Mouse (Mus musculus): Measurements from ENCODE around the gene Cyp2c37. TPM values are rescaled to one million over a fixed set of nuclear protein-coding genes. Genes with fewer than 3 reads are reported as not detected.
"Not testable (repeated sequence)": the region's sequence is repeated elsewhere in the genome, so short reads cannot be mapped to it uniquely, and the experiment has no call there.

Gene Cyp2c37
- not detected in 2 replicates for polyA plus RNA-seq (2014; fragmentation: Nextera tagmentation; extraction: Ambion mirVana)

GRCm38 (mm10) chr19:39992140-39992539 is at the start of gene Cyp2c37:
Cyp2c37 (plus strand) TSS chr19:39992424.
- not testable (repeated sequence) for H3K9ac ChIP-seq (ENCODE audit: low read length); H3K27me3 ChIP-seq (ENCODE audit: control insufficient read depth, insufficient read depth, low read length); H3K4me1 ChIP-seq (replicated peaks; ENCODE audit: control insufficient read depth, insufficient read depth, low read length); H3K36me3 ChIP-seq (ENCODE audit: control insufficient read depth, insufficient read depth, low read length); H3K27ac ChIP-seq (ENCODE audit: low read depth, low read length); ATAC-seq (replicated peaks; ENCODE audit: low FRiP score); DNase-seq (ENCODE audit: low spot score); H3K9me3 ChIP-seq (ENCODE audit: control insufficient read depth, low read length); H3K4me3 ChIP-seq (ENCODE audit: low read depth, low read length); H3K4me2 ChIP-seq (ENCODE audit: low read depth, low read length, severe bottlenecking)
- WGBS = 93% methylated on average over 1 of the region's 1 CpGs

GRCm38 (mm10) chr19:39960861-39961260 is 31.4 kb upstream of the Cyp2c37 start:
- H3K36me3 ChIP-seq (ENCODE audit: control insufficient read depth, insufficient read depth, low read length); H3K4me1 ChIP-seq (replicated peaks; ENCODE audit: control insufficient read depth, insufficient read depth, low read length); ATAC-seq (replicated peaks; ENCODE audit: low FRiP score): not testable (repeated sequence)

GRCm38 (mm10) chr19:39971096-39971495 is 21.1 kb upstream of the Cyp2c37 start:
- not testable (repeated sequence) for H3K4me3 ChIP-seq (ENCODE audit: low read depth, low read length); H3K27ac ChIP-seq (ENCODE audit: low read depth, low read length); H3K4me2 ChIP-seq (ENCODE audit: low read depth, low read length, severe bottlenecking); H3K9ac ChIP-seq (ENCODE audit: low read length); DNase-seq (ENCODE audit: low spot score); H3K4me1 ChIP-seq (replicated peaks; ENCODE audit: control insufficient read depth, insufficient read depth, low read length); H3K27me3 ChIP-seq (ENCODE audit: control insufficient read depth, insufficient read depth, low read length); ATAC-seq (replicated peaks; ENCODE audit: low FRiP score); H3K9me3 ChIP-seq (ENCODE audit: control insufficient read depth, low read length); H3K36me3 ChIP-seq (ENCODE audit: control insufficient read depth, insufficient read depth, low read length)
- WGBS = 89% methylated on average over 3 of the region's 3 CpGs

More at GRCm38 (mm10) chr19:39960861-39961260, 31.4 kb upstream of the Cyp2c37 start:
- not testable (repeated sequence) for H3K4me3 ChIP-seq (ENCODE audit: low read depth, low read length); H3K27me3 ChIP-seq (ENCODE audit: control insufficient read depth, insufficient read depth, low read length); H3K27ac ChIP-seq (ENCODE audit: low read depth, low read length); H3K9me3 ChIP-seq (ENCODE audit: control insufficient read depth, low read length); H3K4me2 ChIP-seq (ENCODE audit: low read depth, low read length, severe bottlenecking); DNase-seq (ENCODE audit: low spot score); H3K9ac ChIP-seq (ENCODE audit: low read length)

GRCm38 (mm10) chr19:39989471-39989870 is 2.8 kb upstream of the Cyp2c37 start:
- ATAC-seq (replicated peaks; ENCODE audit: low FRiP score) = no peak
- no peak overlapping the region for H3K9ac ChIP-seq (ENCODE audit: low read length)
- 70% methylated on average over 2 of the region's 2 CpGs for WGBS

More at GRCm38 (mm10) chr19:39989471-39989870, 2.8 kb upstream of the Cyp2c37 start:
- Histone ChIP-seq H3K4me3 (ENCODE audit: low read depth, low read length) (no peak overlapping the region), H3K27me3 (ENCODE audit: control insufficient read depth, insufficient read depth, low read length) (no peaks in the 10 kb centered on the region), H3K9me3 (ENCODE audit: control insufficient read depth, low read length) (no peaks in the 10 kb centered on the region), H3K4me2 (ENCODE audit: low read depth, low read length, severe bottlenecking) (no peak overlapping the region), H3K36me3 (ENCODE audit: control insufficient read depth, insufficient read depth, low read length) (no peaks in the 10 kb centered on the region), H3K27ac (ENCODE audit: low read depth, low read length) (no peak overlapping the region), H3K4me1 (replicated peaks; ENCODE audit: control insufficient read depth, insufficient read depth, low read length) (no peaks in the 10 kb centered on the region)
- DNase-seq (ENCODE audit: low spot score) = no peak

Other genes with a start within 250 kb of the Cyp2c37 start
- gene Cyp2c40, start 179.6 kb upstream of the Cyp2c37 start, polyA plus RNA-seq (2014; fragmentation: Nextera tagmentation; extraction: Ambion mirVana) = not detected in 2 replicates
- gene Cyp2c69, start 105.6 kb upstream of the Cyp2c37 start, polyA plus RNA-seq (2014; fragmentation: Nextera tagmentation; extraction: Ambion mirVana) = not detected in 2 replicates
- gene Cyp2c54, start 81.4 kb downstream of the Cyp2c37 start, polyA plus RNA-seq (2014; fragmentation: Nextera tagmentation; extraction: Ambion mirVana) = not detected in 2 replicates
- gene Cyp2c50, start 97.3 kb downstream of the Cyp2c37 start, polyA plus RNA-seq (2014; fragmentation: Nextera tagmentation; extraction: Ambion mirVana) = not detected in 2 replicates
- not detected in 2 replicates for gene Cyp2c70, start 194.9 kb downstream of the Cyp2c37 start, polyA plus RNA-seq (2014; fragmentation: Nextera tagmentation; extraction: Ambion mirVana)

All from forebrain, embryonic 11.5 days (tissue).